Mouse (Mus musculus) mesoderm, embryonic 11.5 days (tissue): ENCODE data around the gene Kl.

ENCODE experiments used
- DNase-seq: peaks from one replicate; pipeline ENCODE4 v3.0.0-alpha.2; 2012; ENCODE audit warnings: low read depth, low spot score

The Kl gene

DNA sequence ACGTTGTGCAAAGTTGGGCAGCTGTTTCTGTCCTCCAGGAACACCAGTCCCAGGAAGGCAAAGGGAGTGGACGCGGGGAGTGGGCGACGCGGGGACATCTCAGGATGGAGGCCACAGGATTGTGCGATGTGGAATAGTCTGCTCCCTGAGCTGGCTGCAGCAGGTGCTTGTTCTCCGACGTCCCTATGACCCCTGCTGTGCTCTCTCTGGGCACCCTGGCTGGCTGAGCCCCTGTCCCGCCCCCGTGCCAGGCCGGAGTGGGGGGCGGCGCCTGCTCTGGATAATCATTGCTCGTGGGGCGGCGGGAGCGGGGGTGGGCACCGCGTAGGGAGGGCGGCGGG is at the start of gene Kl:
Gene Kl (plus strand): TSS at position 280 of the 341 bp plus-strand sequence.
- DNase-seq = no peak

- peak; percentile 69 for DNase-seq
These were observed 46.1 kb upstream of the Kl start for GRCm38 (mm10) chr5:150906053-150907040.

GRCm38 (mm10) chr5:150912156-150912555 is 40.3 kb upstream of the Kl start:
- DNase-seq = peak; percentile 30

DNA sequence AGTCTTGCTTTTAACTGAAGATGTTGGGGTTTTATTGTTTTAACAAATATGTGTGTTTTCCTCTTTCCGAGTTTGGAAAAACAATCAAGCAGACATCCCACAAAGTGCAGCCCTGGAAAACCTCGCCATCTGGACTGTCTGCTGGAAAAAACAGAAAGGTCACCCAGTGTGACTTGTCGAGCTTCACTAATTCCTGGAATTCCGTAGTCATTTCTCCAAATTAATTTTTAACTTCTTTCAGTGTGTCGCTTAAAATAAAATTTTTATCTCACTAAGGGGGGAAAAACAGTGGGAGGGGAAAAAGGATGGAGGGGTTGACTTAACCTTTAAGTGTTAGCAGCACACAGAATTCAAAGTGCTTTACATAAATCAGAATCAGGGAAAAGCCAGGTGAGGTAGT is 39.8 kb upstream of the Kl start:
- DNase-seq = peak; percentile 27

DNA sequence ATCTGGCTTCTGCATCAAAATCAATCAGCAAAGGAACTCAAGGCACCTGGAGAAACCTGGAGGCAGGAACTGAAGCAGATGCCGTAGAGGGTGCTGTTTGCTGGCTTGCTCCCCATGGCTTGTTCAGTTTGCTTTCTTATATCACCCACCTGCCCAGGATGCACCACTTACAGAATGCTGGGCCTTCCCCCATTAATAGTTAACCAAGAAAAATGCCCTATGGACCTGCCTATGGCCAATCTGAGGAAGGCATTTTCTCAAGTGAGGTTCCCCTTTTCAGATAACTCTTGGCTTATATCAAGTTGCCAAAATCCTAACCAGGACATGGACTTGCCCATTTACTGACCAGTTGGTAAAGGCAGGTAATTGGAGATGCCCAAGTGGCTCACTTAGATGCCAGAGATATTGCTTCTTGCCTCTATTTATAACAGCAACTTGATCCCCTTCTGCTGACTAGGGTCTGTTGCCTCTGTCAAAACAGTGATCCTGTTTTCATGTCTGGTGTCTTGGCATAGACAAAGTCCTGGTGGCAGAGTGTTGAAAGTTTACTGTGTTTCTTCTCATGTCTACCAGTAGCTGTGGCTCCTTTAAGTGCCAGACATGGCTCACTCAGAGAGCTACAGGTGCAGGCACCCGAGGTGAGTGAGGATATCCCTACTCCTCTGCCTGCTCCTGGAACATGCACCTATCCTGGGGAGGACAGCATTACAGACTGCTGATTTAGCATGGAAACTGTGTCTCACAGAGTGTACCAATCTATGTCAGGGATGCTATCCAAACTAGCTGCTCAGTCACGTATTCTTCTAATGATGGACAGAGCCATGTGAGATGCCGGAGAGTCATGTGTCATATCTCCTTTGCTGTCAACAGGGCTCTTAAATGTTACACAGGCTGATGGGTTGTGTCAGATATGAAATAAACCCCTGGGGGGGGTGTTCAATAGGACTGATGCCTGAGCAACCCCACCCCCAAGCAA is 37.0 kb upstream of the Kl start:
- no peak for DNase-seq

DNA sequence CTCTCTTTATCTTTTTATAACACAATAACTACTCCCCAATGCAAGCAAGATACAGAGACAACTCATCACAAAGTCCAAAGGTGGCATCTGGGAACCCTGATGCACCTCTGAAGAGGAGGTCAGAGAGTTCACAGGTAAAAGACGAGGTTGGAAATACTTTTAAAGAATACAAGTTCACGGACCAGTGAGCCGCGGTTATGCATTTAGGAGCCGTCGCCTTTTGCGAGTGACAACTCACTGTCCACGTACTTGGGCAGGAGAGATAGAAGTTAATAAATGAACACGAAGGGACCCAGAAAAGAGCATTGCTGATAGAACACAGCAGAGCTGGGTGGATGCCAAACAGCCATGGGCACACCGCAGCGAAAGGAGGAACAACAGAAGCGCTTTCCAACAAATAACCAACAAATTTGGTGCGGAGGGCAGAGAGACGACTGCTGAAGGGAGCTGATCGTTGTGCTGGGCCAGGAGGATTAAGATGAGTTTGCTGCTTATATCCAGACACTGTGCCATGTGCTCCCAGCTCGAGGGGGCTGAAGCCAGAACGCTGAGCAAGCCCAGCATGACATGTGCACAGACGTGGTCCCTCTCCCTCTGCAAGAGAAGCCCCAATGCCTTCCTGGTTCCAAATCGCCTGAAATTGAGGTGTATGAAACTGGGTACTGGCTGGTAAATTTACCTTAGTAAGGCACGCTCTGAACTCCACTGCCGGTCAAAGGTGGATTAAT is 35.1 kb upstream of the Kl start:
- no peak for DNase-seq

DNA sequence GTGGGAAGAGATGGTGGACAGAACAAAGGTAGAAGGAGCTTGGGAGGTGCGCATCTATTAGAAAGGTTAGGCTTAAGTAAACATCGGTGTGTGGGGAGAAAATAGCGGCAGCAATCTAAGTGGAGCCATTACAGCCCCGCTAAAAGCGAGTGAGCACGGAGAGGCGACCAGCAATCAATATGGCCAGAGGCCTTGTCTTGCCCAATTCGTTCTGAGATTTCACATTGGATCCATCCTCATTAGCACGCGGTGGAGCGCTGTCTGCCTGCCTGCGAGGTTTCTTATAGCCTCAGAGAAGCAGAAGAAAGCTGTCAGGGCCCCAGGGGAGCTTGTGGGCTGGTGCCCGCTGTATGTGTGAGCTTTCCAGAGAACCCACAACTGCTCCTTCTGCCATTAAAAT is 33.8 kb upstream of the Kl start:
- peak; percentile 14 for DNase-seq

- no peak for DNase-seq
These were observed 33.1 kb upstream of the Kl start for GRCm38 (mm10) chr5:150919269-150919668.

GRCm38 (mm10) chr5:150919961-150920360 is 32.4 kb upstream of the Kl start:
- no peak for DNase-seq

DNA sequence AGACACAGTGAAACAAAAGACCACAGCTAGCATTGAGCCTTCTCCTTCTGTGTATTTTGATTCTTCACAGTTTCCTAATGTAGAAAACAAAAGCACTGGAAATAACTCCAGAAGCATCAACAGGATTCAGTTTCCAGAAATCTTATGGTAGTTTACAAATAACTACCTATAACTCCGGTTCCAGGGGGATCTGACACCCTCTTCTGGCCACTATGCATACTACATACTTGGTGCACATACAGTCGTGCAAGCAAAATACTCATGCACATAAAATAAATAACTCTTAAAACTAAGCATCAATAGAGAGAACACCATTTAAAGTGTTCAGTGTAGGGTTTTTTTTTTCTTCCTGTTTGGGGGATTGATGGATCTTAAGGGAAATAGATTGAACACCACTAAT is 23.0 kb upstream of the Kl start:
- DNase-seq = no peak

GRCm38 (mm10) chr5:150932596-150932995 is 19.8 kb upstream of the Kl start:
- no peak for DNase-seq

GRCm38 (mm10) chr5:150936213-150936612 is 16.2 kb upstream of the Kl start:
- DNase-seq = no peak

DNA sequence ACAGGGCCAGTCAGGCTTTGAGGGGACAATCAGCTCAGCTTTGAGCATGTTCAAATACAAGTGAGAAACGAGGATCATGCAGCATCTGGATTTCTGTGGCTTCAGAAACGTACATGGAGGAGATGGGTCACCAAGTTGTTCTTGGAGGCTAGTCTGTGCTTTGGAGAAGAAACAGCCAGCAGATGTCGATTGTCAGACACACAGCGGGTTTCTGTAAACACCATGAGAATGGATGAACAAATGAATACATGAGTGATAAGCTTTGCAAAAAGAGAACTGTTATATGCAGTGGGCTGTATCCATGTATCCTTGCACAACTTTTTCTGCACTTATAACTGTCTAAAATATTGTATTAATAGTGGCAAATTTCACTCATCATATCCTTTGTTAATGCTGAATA is 15.6 kb upstream of the Kl start:
- no peak for DNase-seq

- no peak for DNase-seq
These were observed 14.9 kb upstream of the Kl start for GRCm38 (mm10) chr5:150937501-150937900.

GRCm38 (mm10) chr5:150945576-150945975 is 6.8 kb upstream of the Kl start:
- no peak for DNase-seq

GRCm38 (mm10) chr5:150949131-150949530 is 3.3 kb upstream of the Kl start:
- DNase-seq = no peak

GRCm38 (mm10) chr5:150951325-150951724 is 1.1 kb upstream of the Kl start:
- no peak for DNase-seq

DNA sequence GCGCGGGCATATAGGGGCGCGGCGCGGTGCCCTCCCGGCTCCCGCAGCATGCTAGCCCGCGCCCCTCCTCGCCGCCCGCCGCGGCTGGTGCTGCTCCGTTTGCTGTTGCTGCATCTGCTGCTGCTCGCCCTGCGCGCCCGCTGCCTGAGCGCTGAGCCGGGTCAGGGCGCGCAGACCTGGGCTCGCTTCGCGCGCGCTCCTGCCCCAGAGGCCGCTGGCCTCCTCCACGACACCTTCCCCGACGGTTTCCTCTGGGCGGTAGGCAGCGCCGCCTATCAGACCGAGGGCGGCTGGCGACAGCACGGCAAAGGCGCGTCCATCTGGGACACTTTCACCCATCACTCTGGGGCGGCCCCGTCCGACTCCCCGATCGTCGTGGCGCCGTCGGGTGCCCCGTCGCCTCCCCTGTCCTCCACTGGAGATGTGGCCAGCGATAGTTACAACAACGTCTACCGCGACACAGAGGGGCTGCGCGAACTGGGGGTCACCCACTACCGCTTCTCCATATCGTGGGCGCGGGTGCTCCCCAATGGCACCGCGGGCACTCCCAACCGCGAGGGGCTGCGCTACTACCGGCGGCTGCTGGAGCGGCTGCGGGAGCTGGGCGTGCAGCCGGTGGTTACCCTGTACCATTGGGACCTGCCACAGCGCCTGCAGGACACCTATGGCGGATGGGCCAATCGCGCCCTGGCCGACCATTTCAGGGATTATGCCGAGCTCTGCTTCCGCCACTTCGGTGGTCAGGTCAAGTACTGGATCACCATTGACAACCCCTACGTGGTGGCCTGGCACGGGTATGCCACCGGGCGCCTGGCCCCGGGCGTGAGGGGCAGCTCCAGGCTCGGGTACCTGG is 488 bp downstream of the Kl start:
- peak; percentile 52 for DNase-seq

GRCm38 (mm10) chr5:150954791-150955190 is 2.4 kb downstream of the Kl start:
- no peak for DNase-seq

- no peak for DNase-seq
These were observed 7.5 kb downstream of the Kl start for GRCm38 (mm10) chr5:150959861-150960260.

- no peak for DNase-seq
These were observed 9.2 kb downstream of the Kl start for GRCm38 (mm10) chr5:150961615-150962014.
